In genomic region chr10:62300006-62300827, GRCm38 (mm10) we compare ENCODE assay signal across 9 mouse cellular contexts. TPM values are rescaled to one million over a fixed set of nuclear protein-coding genes. Genes with fewer than 3 reads are reported as not detected.
A peak's percentile ranks its signal among the peaks of the same experiment; 100 is the strongest.
DNase-seq lines count a peak whose midpoint lies in the region; ATAC-seq and TF ChIP-seq lines count a peak whose summit lies in the region.
"Had no signal": no experiment of that assay in that cellular context is flagged by ENCODE, and none has a peak within 500 bp of the region (broad histone marks: within the 10 kb centered on the region; RNA-seq: fewer than 3 reads in every experiment).

No protein-coding gene starts in this region.

- peak overlapping the region; percentile 97 for H3K4me2 ChIP-seq in myocyte (ENCODE audit: low read depth)
- H3K4me2 ChIP-seq in hindbrain, embryonic 14.5 days (replicated peaks): no peak overlapping the region
- H3K4me2 ChIP-seq: neural tube, embryonic 13.5 days had no signal

- 0 out of 2 replicates have a peak, but pooled peaks cover 3% of the 10 kb centered on the region for H3K4me1 ChIP-seq in hindbrain, embryonic 14.5 days (replicated peaks; ENCODE audit: control insufficient read depth, insufficient read depth, low read length)

- no peaks in the 10 kb centered on the region for H3K27me3 ChIP-seq in myocyte (ENCODE audit: control insufficient read depth, insufficient read depth, insufficient read length)
- H3K27me3 ChIP-seq in hindbrain, embryonic 14.5 days (ENCODE audit: control insufficient read depth, insufficient read depth, low read length): no peaks in the 10 kb centered on the region
- H3K27me3 ChIP-seq: neural tube, embryonic 13.5 days had no signal

- intact Hi-C loops in heart, postnatal 36 days (cut with DNase I): loop anchor here (2.0 kb wide), 1 partner anchor 39 kb away; no protein-coding TSS in a partner anchor

- no peak overlapping the region for H3K4me3 ChIP-seq in layer of hippocampus, adult 2 months
- no peak overlapping the region for H3K4me3 ChIP-seq in myocyte
- H3K4me3 ChIP-seq in hindbrain, embryonic 14.5 days (replicated peaks; ENCODE audit: low read length): no peak overlapping the region
- H3K4me3 ChIP-seq: neural tube, embryonic 13.5 days had no signal

- DNase-seq in layer of hippocampus, adult 2 months (ENCODE audit: low spot score in 2 of 2): peak in 1 of 2 experiments; percentile 37
- no peak for DNase-seq in layer of hippocampus, adult 8-10 months (ENCODE audit: low spot score in 2 of 2)
- DNase-seq in adrenal gland, adult 18-20 months (ENCODE audit: low spot score in 2 of 2): peak; percentile 43 to 48
- DNase-seq in heart, postnatal 36 days: peak; percentile 38 to 47
- DNase-seq in hindbrain, embryonic 14.5 days (ENCODE audit: low spot score): no peak
- DNase-seq in testis, postnatal 10 days (ENCODE audit: low spot score): no peak

- H3K9me3 ChIP-seq in hindbrain, embryonic 14.5 days (ENCODE audit: control insufficient read depth, low read length): no peaks in the 10 kb centered on the region
- H3K9me3 ChIP-seq: neural tube, embryonic 13.5 days had no signal

- H3K79me2 ChIP-seq in myocyte (ENCODE audit: control insufficient read depth, insufficient read depth): peaks cover 11% of the 10 kb centered on the region

- 88% methylated on average over 23 of the region's 23 CpGs for WGBS in hindbrain, embryonic 14.5 days

- TF ChIP-seq CTCF in layer of hippocampus, adult 2 months (conservative IDR thresholded peaks at IDR 0.05): no peak

- H3ac ChIP-seq in myocyte (ENCODE audit: control insufficient read depth, insufficient read length): no peak overlapping the region

- ATAC-seq in common myeloid progenitor, adult 5-6 weeks (replicated peaks; ENCODE audit: low read depth, poor library complexity, severe bottlenecking): peak; percentile 61
- no peak for ATAC-seq in hindbrain, embryonic 14.5 days (ENCODE audit: low FRiP score)

- peaks cover under 1% of the 10 kb centered on the region for H3K36me3 ChIP-seq in myocyte (ENCODE audit: control insufficient read depth, insufficient read depth)
- peaks cover 31% of the 10 kb centered on the region for H3K36me3 ChIP-seq in hindbrain, embryonic 14.5 days (replicated peaks; ENCODE audit: control insufficient read depth, insufficient read depth)

- H3K9ac ChIP-seq in hindbrain, embryonic 14.5 days: no peak overlapping the region
- H3K9ac ChIP-seq: neural tube, embryonic 13.5 days had no signal

- peak overlapping the region; percentile 71; the same call in 1 of the 2 replicates for H3K27ac ChIP-seq in layer of hippocampus, adult 2 months
- H3K27ac ChIP-seq in hindbrain, embryonic 14.5 days: no peak overlapping the region
- H3K27ac ChIP-seq: neural tube, embryonic 13.5 days had no signal

- TF ChIP-seq POLR2A in myocyte (IDR thresholded peaks at IDR 0.05; ENCODE audit: insufficient read length, low read depth): no peak

TF ChIP-seq in myocyte, 11 proteins besides CTCF, POLR2A, EP300 and RAD21:
- TF ChIP-seq CEBPB (IDR thresholded peaks at IDR 0.05; ENCODE audit: insufficient read depth, poor library complexity, severe bottlenecking): no peak
- no peak for TF ChIP-seq TCF3 (IDR thresholded peaks at IDR 0.05; ENCODE audit: insufficient read length, low read depth)
- peak; percentile 97 for TF ChIP-seq USF1 (IDR thresholded peaks at IDR 0.05; ENCODE audit: low read depth)
- no peak for TF ChIP-seq TCF12 (IDR thresholded peaks at IDR 0.05; ENCODE audit: insufficient read depth, poor library complexity, severe bottlenecking)
- TF ChIP-seq E2F4 (IDR thresholded peaks at IDR 0.05; ENCODE audit: insufficient read depth): no peak
- TF ChIP-seq MAX (IDR thresholded peaks at IDR 0.05; ENCODE audit: low read depth): no peak
- no peak for TF ChIP-seq MYOD1 (IDR thresholded peaks at IDR 0.05; ENCODE audit: control insufficient read depth in 1 of 3, insufficient read length in 2 of 3, low read depth in 2 of 3)
- no peak for TF ChIP-seq MYOG (IDR thresholded peaks at IDR 0.05; ENCODE audit: control insufficient read depth in 1 of 3, insufficient read depth in 1 of 3, insufficient read length in 2 of 3, low read depth in 2 of 3)
- TF ChIP-seq SRF (IDR thresholded peaks at IDR 0.05; ENCODE audit: control insufficient read depth, insufficient read length, low read depth): peak; percentile 2
- TF ChIP-seq REST (IDR thresholded peaks at IDR 0.05; ENCODE audit: insufficient read depth, insufficient read length): no peak
- TF ChIP-seq POLR2AphosphoS2 (IDR thresholded peaks at IDR 0.05; ENCODE audit: insufficient read length, low read depth): no peak

RNA-seq across cellular contexts. Expression of gene Tacr2, which starts 48.0 kb away (rescaled TPM):
- total RNA-seq in layer of hippocampus, adult 2 months (2021): not detected
- under 1 TPM; 0.19 to 0.71 (median 0.35) TPM for total RNA-seq in layer of hippocampus, adult 8-10 months (2022)
- 10 to 100 TPM; 13.0 to 50.3 TPM for total RNA-seq in adrenal gland, adult 18-20 months (2021)
- total RNA-seq in common myeloid progenitor, adult 5-6 weeks (2017): not detected in 2 replicates
- not detected for total RNA-seq in heart, postnatal 36 days (2021)
- polyA plus RNA-seq in myocyte (2012; fragmentation: generic; extraction: Trizol): 0.05 TPM
- 0.12 and 0.19 TPM in 2 replicates for polyA plus RNA-seq in hindbrain, embryonic 14.5 days (2014; fragmentation: Nextera tagmentation; extraction: Ambion mirVana)

Comparison
In these comparisons a context has a peak if more than half of its experiments do, and no peak if none do; other contexts are left out.
1. DNase-seq: peak in adrenal gland, adult 18-20 months (2 of 2) and heart, postnatal 36 days (2 of 2); none in layer of hippocampus, adult 8-10 months (0 of 2), hindbrain, embryonic 14.5 days (single experiment) and testis, postnatal 10 days (single experiment).
2. RNA of gene Tacr2, which starts 48.0 kb away (total RNA-seq): 13.0 to 50.3 TPM in adrenal gland, adult 18-20 months; 0.19 to 0.71 TPM in layer of hippocampus, adult 8-10 months, not detected in layer of hippocampus, adult 2 months, not detected in common myeloid progenitor, adult 5-6 weeks and not detected in heart, postnatal 36 days; every median in the first group is over 4 times any median in the second.